Mouse (Mus musculus) regulatory T cell (primary cell): ENCODE data around the gene Gm21294.
"Not testable (repeated sequence)": the region's sequence is repeated elsewhere in the genome, so short reads cannot be mapped to it uniquely, and the experiment has no call there.

Source experiments
- in situ Hi-C: fragments of 300-600 bp; cut with MboI, MseI; formaldehyde crosslinking; loops from one replicate; pipeline ENCODE4 v1.15.1; 2025; ENCODE audit warnings: high pct_unique_total_duplicates

Gene Gm21294

DNA sequence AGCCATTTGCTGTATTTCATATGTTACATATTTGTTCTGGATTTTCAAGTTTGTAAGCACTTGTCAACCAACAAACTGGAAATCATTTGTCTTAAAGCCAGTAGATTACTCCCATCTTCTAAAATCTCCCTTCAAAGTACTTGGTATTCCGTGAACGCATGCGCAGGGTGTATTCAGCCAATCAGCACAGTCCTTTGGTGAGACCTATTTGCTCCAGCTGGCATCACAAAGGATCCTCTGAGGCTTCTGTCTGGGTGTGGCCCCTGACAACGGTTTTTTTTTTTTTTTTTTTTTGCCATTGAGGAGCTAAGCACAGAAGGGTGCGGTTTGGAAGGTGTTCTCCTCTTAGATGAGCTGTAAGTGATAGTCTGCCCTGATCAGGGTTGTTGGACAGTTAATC is at the start of gene Gm21294:
Gene Gm21294, plus strand, starts transcription at position 301 of the 400 bp plus-strand sequence.
- in situ Hi-C loops: not testable (repeated sequence)

DNA sequence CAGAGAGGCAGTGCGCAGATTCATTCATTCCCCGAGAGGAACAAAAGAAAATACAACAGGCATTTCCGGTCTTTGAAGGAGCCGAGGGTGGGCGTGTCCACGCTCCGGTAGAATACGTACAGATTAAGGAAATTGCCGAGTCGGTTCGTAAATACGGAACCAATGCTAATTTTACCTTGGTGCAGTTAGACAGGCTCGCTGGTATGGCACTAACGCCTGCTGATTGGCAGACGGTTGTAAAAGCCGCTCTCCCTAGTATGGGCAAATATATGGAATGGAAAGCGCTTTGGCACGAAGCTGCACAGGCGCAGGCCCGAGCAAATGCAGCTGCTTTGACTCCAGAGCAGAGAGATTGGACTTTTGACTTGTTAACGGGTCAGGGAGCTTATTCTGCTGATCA is 73.6 kb downstream of the Gm21294 start:
- in situ Hi-C loops: not testable (repeated sequence)
